Mouse (Mus musculus): ENCODE measurements around the gene Olfr616.

DNA sequence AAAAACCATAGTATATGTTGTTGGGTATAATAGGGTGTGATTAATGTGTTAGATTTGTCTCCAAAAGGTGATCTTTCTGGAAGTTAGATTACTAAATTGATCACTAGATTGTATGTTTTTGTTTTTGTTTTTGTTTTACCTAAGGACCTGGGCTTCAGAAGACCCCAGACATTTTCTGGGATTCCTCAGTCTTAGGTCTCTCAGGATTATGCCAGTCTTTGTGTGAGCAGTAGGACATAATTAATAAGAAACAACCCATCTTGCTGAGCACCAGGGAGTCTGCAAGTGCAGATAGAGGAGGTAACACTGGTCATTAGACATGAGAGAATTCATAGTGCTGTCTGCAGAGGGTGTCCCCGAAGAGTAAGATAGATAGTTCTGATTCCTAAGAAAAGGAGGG, 3.8 kb upstream of the Olfr616 start, which contains the start of gene Olfr617:
- TF ChIP-seq POLR2A (IDR thresholded peaks at IDR 0.05; ENCODE audit: insufficient read depth, low read depth, low read length): no peak
- TF ChIP-seq CTCF (IDR thresholded peaks at IDR 0.05; ENCODE audit: insufficient read depth, low read depth, low read length): no peak
